Mouse (Mus musculus): Measurements from ENCODE around the gene Tiam1.

GRCm38 (mm10) chr16:90093015-90093414, 50.6 kb downstream of the Tiam1 start:
- no peak for TF ChIP-seq POLR2A (IDR thresholded peaks at IDR 0.05; ENCODE audit: extremely low read depth, insufficient read depth, low read length)
- no peak for TF ChIP-seq CTCF (IDR thresholded peaks at IDR 0.05; ENCODE audit: low read depth, low read length)
